Mouse (Mus musculus) gastrocnemius, postnatal 4 days (tissue): ENCODE measurements around the gene Shank2. TPM values are rescaled to one million over a fixed set of nuclear protein-coding genes. Genes with fewer than 3 reads are reported as not detected.

Source experiments
- DNase-seq, 2 experiments: peaks; one replicate each; pipeline ENCODE4 v3.0.0; 2021 to 2022; ENCODE audit warnings: low spot score in 2 of 2, mixed read lengths in 2 of 2
- total RNA-seq, 2 experiments: library from RNA; stranded (reverse); gene quantifications; 2 replicates each; pipeline ENCODE4 v1.2.3; 2021

Gene Shank2
- total RNA-seq, 2 experiments from 2014 or later, result 0.52 to 0.88 TPM

GRCm38 (mm10) chr7:144208628-144209027, 206.9 kb downstream of the Shank2 start:
- DNase-seq, result no peak

GRCm38 (mm10) chr7:144210526-144210925, 208.8 kb downstream of the Shank2 start:
- DNase-seq, result no peak

- DNase-seq, result no peak
These were observed 211.0 kb downstream of the Shank2 start for GRCm38 (mm10) chr7:144212694-144213093.

GRCm38 (mm10) chr7:144217192-144217591, 215.5 kb downstream of the Shank2 start:
- DNase-seq, result peak; percentile 48 to 59

GRCm38 (mm10) chr7:144228683-144229082, 227.0 kb downstream of the Shank2 start:
- DNase-seq, result no peak

- DNase-seq, result no peak
These were observed 227.7 kb downstream of the Shank2 start for GRCm38 (mm10) chr7:144229421-144229820.

GRCm38 (mm10) chr7:144232132-144232706, 230.5 kb downstream of the Shank2 start:
- DNase-seq, result no peak

GRCm38 (mm10) chr7:144233479-144233878, 231.8 kb downstream of the Shank2 start:
- no peak for DNase-seq

GRCm38 (mm10) chr7:144234783-144235182, 233.1 kb downstream of the Shank2 start:
- DNase-seq, result no peak

- no peak for DNase-seq
These were observed 233.8 kb downstream of the Shank2 start for GRCm38 (mm10) chr7:144235523-144235922.

- DNase-seq, result no peak
These were observed 235.1 kb downstream of the Shank2 start for GRCm38 (mm10) chr7:144236802-144237201.

GRCm38 (mm10) chr7:144238409-144238808, 236.7 kb downstream of the Shank2 start:
- DNase-seq, result no peak

GRCm38 (mm10) chr7:144238992-144239391, 237.3 kb downstream of the Shank2 start:
- no peak for DNase-seq

- DNase-seq, result no peak
These were observed 238.0 kb downstream of the Shank2 start for GRCm38 (mm10) chr7:144239571-144240370.

- no peak for DNase-seq
These were observed 239.1 kb downstream of the Shank2 start for GRCm38 (mm10) chr7:144240736-144241343.

- DNase-seq, result no peak
These were observed 242.5 kb downstream of the Shank2 start for GRCm38 (mm10) chr7:144244203-144244602.

- DNase-seq, result no peak
These were observed 244.5 kb downstream of the Shank2 start for GRCm38 (mm10) chr7:144246271-144246670.

- no peak for DNase-seq
These were observed 247.1 kb downstream of the Shank2 start for GRCm38 (mm10) chr7:144248686-144249422.

- no peak for DNase-seq
These were observed 249.1 kb downstream of the Shank2 start for GRCm38 (mm10) chr7:144250791-144251190.

GRCm38 (mm10) chr7:144251250-144251649, 249.5 kb downstream of the Shank2 start:
- DNase-seq, result no peak

GRCm38 (mm10) chr7:144254674-144255246, 253.0 kb downstream of the Shank2 start:
- no peak for DNase-seq
